Mouse (Mus musculus) lung, embryonic 16.5 days (tissue): ENCODE data around the gene Mon1a. TPM values are rescaled to one million over a fixed set of nuclear protein-coding genes. Genes with fewer than 3 reads are reported as not detected.

Experiments used
- ATAC-seq: fragments of 200-750 bp; cut with Nextera tagmentation; 2 replicates; pipeline ENCODE4 v1.8.0; 2017; ENCODE audit warnings: low read depth, mild to moderate bottlenecking, moderate library complexity
- H3K27ac ChIP-seq: fragments of 300-500 bp; sonication (generic); 2 replicates; pipeline ENCODE4 v1.5.1; 2014; ENCODE audit warnings: mild to moderate bottlenecking, control low read depth, low read length
- H3K27me3 ChIP-seq: fragments of 300-500 bp; sonication (generic); 2 replicates; pipeline ENCODE4 v1.6.1; 2014; ENCODE audit warnings: low read depth, low read length, mixed read lengths; ENCODE audit not compliant: control insufficient read depth, insufficient read depth
- H3K36me3 ChIP-seq: fragments of 300-500 bp; sonication (generic); 2 replicates; pipeline ENCODE4 v1.6.1; 2014; ENCODE audit warnings: low read length; ENCODE audit not compliant: control insufficient read depth, insufficient read depth
- H3K4me1 ChIP-seq: fragments of 300-500 bp; sonication (generic); replicated peaks from 2 replicates; pipeline ENCODE4 v1.6.1; 2014; ENCODE audit warnings: low read length, mixed read lengths; ENCODE audit not compliant: control insufficient read depth, insufficient read depth
- H3K4me2 ChIP-seq: fragments of 300-500 bp; sonication (generic); 2 replicates; pipeline ENCODE4 v1.6.1; 2014; ENCODE audit warnings: low read depth, low read length, control low read depth
- H3K4me3 ChIP-seq: fragments of 300-500 bp; sonication (generic); 2 replicates; pipeline ENCODE4 v1.5.1; 2014; ENCODE audit warnings: mild to moderate bottlenecking, low read length, control low read depth
- H3K9ac ChIP-seq: fragments of 300-500 bp; sonication (generic); 2 replicates; pipeline ENCODE4 v1.6.1; 2014; ENCODE audit warnings: low read length, control low read depth
- H3K9me3 ChIP-seq: fragments of 300-500 bp; sonication (generic); 2 replicates; pipeline ENCODE4 v1.6.1; 2016; ENCODE audit warnings: low read length; ENCODE audit not compliant: control insufficient read depth
- WGBS: fragments of 180-500 bp; shearing (Covaris S2); extraction: QIAGEN DNeasy Blood & Tissue Kit; methylation state at CpG from one replicate; pipeline ENCODE4 v1.1.7; 2014; 5-methylcytosine and 5-hydroxymethylcytosine counted together
- polyA plus RNA-seq: library from polyadenylated mRNA; unstranded; fragments of >200 nt; fragmentation: Nextera tagmentation; extraction: Ambion mirVana; gene quantifications from 2 replicates; pipeline ENCODE4 v1.2.1, GENCODE M21; 2015

Mon1a gene
- polyA plus RNA-seq, result 12.5 and 13.8 TPM in 2 replicates

DNA sequence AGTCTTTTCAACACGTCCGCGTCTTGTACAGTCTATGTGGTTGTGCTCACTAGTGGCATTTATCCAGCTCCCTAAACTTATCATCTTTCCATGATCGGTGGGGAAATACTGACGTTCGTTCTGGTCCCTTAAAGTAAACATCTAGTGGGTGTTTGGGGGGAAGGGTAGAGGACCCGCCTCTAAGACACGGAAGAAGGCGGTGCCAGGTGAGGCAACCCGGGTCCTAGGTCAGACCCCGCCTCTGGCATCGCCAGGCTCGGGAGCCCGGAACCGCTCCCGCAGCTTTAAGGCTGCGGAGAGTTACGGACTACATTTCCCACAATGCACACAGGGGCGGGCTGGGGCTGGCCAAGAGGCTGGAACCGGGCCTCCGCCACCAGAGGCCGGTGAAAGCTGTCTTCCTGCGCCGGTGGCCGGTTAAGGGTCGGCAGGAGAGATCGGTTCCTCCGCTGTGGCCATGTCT lies at the start of gene Mon1a:
Gene Mon1a (plus strand): TSS at position 348 of the 463 bp plus-strand sequence.
- H3K4me1 ChIP-seq, result peaks cover 14% of the 10 kb centered on the region
- H3K9ac ChIP-seq, result peak within 1 kb of the TSS; percentile 88
- peak within 1 kb of the TSS; percentile 93 for H3K4me2 ChIP-seq
- peak within 1 kb of the TSS; percentile 61 for H3K27ac ChIP-seq
- under 1% methylated on average over 28 of the region's 28 CpGs for WGBS
- H3K4me3 ChIP-seq, result peak within 1 kb of the TSS; percentile 88
- peak; percentile 98 for ATAC-seq
- peaks cover 3% of the 10 kb centered on the region; the same call in 1 of the 2 replicates for H3K27me3 ChIP-seq
- H3K9me3 ChIP-seq, result no peaks in the 10 kb centered on the region
- H3K36me3 ChIP-seq, result no peaks in the 10 kb centered on the region

GRCm38 (mm10) chr9:107838869-107839268 lies 49.1 kb upstream of the Mon1a start:
- 97% methylated on average over 1 of the region's 1 CpGs for WGBS
- H3K4me2 ChIP-seq, result no peak overlapping the region
- no peaks in the 10 kb centered on the region for H3K27me3 ChIP-seq
- no peaks in the 10 kb centered on the region for H3K9me3 ChIP-seq
- H3K36me3 ChIP-seq, result peaks cover 3% of the 10 kb centered on the region; the same call in 1 of the 2 replicates
- no peak overlapping the region for H3K9ac ChIP-seq
- ATAC-seq, result no peak
- H3K27ac ChIP-seq, result no peak overlapping the region
- H3K4me3 ChIP-seq, result no peak overlapping the region
- H3K4me1 ChIP-seq, result no peaks in the 10 kb centered on the region

GRCm38 (mm10) chr9:107842709-107843108 lies 45.2 kb upstream of the Mon1a start:
- Histone ChIP-seq H3K4me2 (no peak overlapping the region), H3K9ac (no peak overlapping the region), H3K9me3 (no peaks in the 10 kb centered on the region), H3K36me3 (peaks cover 11% of the 10 kb centered on the region; the same call in 1 of the 2 replicates), H3K27ac (no peak overlapping the region), H3K27me3 (no peaks in the 10 kb centered on the region), H3K4me3 (no peak overlapping the region), H3K4me1 (no peaks in the 10 kb centered on the region)
- 91% methylated on average over 2 of the region's 2 CpGs for WGBS
- no peak for ATAC-seq

DNA sequence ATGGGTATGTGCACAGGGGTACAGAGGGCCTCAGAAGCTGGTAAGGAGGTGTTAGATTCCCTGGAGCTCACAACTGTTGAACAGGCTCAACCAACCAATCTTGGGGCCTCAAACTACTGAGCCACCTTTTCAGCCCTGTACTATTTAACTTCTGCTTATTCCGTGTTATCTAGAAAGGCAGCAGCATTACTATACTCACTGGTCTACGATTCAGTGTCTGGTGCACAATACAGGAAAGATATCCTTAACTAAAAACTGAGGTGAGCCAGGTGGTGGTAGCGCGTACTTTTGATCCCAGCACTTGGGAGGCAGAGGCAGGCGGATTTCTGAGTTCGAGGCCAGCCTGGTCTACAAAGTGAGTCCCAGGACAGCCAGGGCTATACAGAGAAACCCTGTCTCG lies 39.0 kb upstream of the Mon1a start:
- H3K9me3 ChIP-seq, result no peaks in the 10 kb centered on the region
- no peak overlapping the region for H3K4me3 ChIP-seq
- no peaks in the 10 kb centered on the region for H3K27me3 ChIP-seq
- no peak overlapping the region for H3K4me2 ChIP-seq
- no peaks in the 10 kb centered on the region for H3K4me1 ChIP-seq
- peaks cover 27% of the 10 kb centered on the region for H3K36me3 ChIP-seq
- H3K9ac ChIP-seq, result no peak overlapping the region
- H3K27ac ChIP-seq, result no peak overlapping the region
- no peak for ATAC-seq
- WGBS, result 95% methylated on average over 7 of the region's 7 CpGs

DNA sequence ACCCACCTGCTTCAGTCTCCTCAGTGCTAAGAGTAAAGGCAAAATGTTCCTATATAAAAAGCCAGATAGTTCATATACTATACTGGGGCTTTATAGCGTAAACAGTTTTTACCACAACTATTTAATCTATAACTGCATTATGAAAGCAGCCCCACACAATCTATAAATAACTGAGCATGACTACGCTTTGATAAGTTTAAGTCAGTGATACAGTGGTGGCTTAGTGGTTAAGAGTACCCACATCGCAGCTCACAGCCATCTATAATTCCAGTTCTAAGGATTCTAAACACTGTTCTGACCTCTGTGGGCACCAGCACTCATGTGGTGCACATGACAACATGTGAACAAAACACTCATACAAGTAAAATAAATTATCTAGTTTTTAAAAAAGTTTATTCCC lies 29.6 kb upstream of the Mon1a start:
- Histone ChIP-seq H3K27ac (no peak overlapping the region), H3K4me2 (no peak overlapping the region), H3K9me3 (no peaks in the 10 kb centered on the region), H3K36me3 (peaks cover 6% of the 10 kb centered on the region), H3K27me3 (no peaks in the 10 kb centered on the region), H3K4me3 (no peak overlapping the region), H3K9ac (no peak overlapping the region), H3K4me1 (no peaks in the 10 kb centered on the region)
- WGBS, result 94% methylated on average over 3 of the region's 3 CpGs
- ATAC-seq, result no peak

GRCm38 (mm10) chr9:107864493-107864892 lies 23.5 kb upstream of the Mon1a start:
- no peak for ATAC-seq
- H3K36me3 ChIP-seq, result 0 out of 2 replicates have a peak, but pooled peaks cover 2% of the 10 kb centered on the region
- H3K27me3 ChIP-seq, result no peaks in the 10 kb centered on the region
- 31% methylated on average over 1 of the region's 1 CpGs for WGBS
- no peak overlapping the region for H3K4me2 ChIP-seq
- H3K27ac ChIP-seq, result no peak overlapping the region
- H3K9ac ChIP-seq, result no peak overlapping the region
- H3K4me1 ChIP-seq, result no peaks in the 10 kb centered on the region
- H3K4me3 ChIP-seq, result no peak overlapping the region
- no peaks in the 10 kb centered on the region for H3K9me3 ChIP-seq

DNA sequence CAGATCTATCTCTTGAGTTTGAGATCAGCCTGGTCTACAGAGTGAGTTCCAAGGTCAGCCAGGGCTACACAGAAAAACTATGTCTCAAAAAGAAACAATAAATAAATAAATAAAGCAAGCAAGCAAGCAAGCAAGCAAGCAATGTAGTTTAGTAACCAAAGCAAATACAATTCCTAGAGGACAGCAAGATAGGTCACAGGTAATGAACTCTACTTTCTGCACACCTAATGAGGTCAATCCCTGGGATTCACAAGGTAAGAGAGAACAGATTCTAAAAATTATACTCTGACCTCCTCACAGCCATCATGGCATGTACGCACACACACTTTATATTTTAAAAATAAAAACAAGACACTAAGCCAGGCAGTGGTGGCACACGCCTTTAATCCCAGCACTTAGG lies 21.9 kb upstream of the Mon1a start:
- Histone ChIP-seq H3K36me3 (0 out of 2 replicates have a peak, but pooled peaks cover 2% of the 10 kb centered on the region), H3K4me1 (peaks cover under 1% of the 10 kb centered on the region), H3K4me2 (no peak overlapping the region), H3K27ac (no peak overlapping the region), H3K27me3 (no peaks in the 10 kb centered on the region), H3K9ac (no peak overlapping the region), H3K4me3 (no peak overlapping the region), H3K9me3 (no peaks in the 10 kb centered on the region)
- ATAC-seq, result no peak
- WGBS, result 93% methylated on average over 2 of the region's 2 CpGs

DNA sequence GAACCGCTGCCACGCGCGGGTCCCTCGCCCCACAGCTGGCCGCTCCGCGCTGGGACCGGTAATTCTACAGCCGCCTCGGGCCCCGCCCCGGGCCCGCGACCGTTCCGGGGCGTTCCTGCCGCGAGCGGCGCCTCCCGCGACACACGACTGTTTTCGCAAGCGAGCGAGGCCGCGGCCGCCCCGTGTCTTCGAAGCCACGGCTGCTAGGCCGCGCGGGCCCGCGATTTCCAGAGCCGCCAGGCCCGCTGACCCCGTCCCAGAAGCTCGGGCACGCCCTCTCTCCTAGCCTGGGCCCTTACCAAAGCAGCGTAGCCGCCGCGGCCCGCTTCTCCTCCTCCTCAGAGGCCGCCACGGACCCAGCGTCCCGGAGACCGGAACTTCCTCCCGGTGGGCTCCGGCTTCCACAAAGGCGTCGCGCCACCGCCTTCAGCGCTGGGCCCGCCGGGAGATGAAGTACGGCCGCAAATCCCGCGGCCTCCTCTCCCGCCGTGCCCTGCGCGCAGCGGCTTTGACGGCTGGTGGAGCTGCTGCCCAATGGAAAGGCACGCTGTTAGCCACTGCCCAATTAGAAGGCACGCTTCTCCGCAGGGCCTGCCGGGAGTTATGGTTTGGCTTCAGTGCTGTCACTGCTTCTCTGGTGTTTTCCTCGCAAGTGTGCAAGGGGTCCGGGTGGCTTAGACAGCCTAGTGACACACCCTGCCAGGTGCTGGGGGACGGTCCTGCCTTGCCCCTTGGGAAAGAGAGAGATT lies 15.4 kb upstream of the Mon1a start:
- peak overlapping the region; percentile 89 for H3K4me2 ChIP-seq
- no peaks in the 10 kb centered on the region for H3K27me3 ChIP-seq
- 0 out of 2 replicates have a peak, but pooled peaks cover 2% of the 10 kb centered on the region for H3K36me3 ChIP-seq
- WGBS, result under 1% methylated on average over 77 of the region's 80 CpGs
- H3K9me3 ChIP-seq, result no peaks in the 10 kb centered on the region
- peaks cover 9% of the 10 kb centered on the region for H3K4me1 ChIP-seq
- ATAC-seq, result peak; percentile 100
- H3K9ac ChIP-seq, result peak overlapping the region; percentile 93
- H3K4me3 ChIP-seq, result peak overlapping the region; percentile 69
- H3K27ac ChIP-seq, result peak overlapping the region; percentile 95

- no peaks in the 10 kb centered on the region for H3K9me3 ChIP-seq
- peaks cover 9% of the 10 kb centered on the region for H3K4me1 ChIP-seq
- peak within 1 kb of the TSS; percentile 93 for H3K9ac ChIP-seq
- H3K4me3 ChIP-seq, result peak within 1 kb of the TSS; percentile 69
- peak within 1 kb of the TSS; percentile 95 for H3K27ac ChIP-seq
- H3K36me3 ChIP-seq, result 0 out of 2 replicates have a peak, but pooled peaks cover 2% of the 10 kb centered on the region
- WGBS, result 6% methylated on average over 14 of the region's 14 CpGs
- H3K27me3 ChIP-seq, result no peaks in the 10 kb centered on the region
- ATAC-seq, result no peak
- peak within 1 kb of the TSS; percentile 89 for H3K4me2 ChIP-seq
Observed at GRCm38 (mm10) chr9:107873137-107873536, 14.8 kb upstream of the Mon1a start, which contains the start of gene Rbm6. Rbm6 (minus strand) TSS chr9:107873237.
